Comparison of ENCODE assay signal across 11 mouse cellular contexts in genomic region chrX:56667296-56667695, GRCm38 (mm10). TPM values are rescaled to one million over a fixed set of nuclear protein-coding genes. Genes with fewer than 3 reads are reported as not detected.
DNase-seq lines count a peak whose midpoint lies in the region; ATAC-seq and TF ChIP-seq lines count a peak whose summit lies in the region.
"Had no signal": no experiment of that assay in that cellular context is flagged by ENCODE, and none has a peak within 500 bp of the region (broad histone marks: within the 10 kb centered on the region; RNA-seq: fewer than 3 reads in every experiment).

No protein-coding gene starts in this region.

- no peak overlapping the region for H3K4me2 ChIP-seq in lung, embryonic 14.5 days
- no peak overlapping the region for H3K4me2 ChIP-seq in hindbrain, embryonic 12.5 days (replicated peaks)
- H3K4me2 ChIP-seq: liver, embryonic 12.5 days; midbrain, embryonic 15.5 days had no signal

- H3K9ac ChIP-seq in lung, embryonic 14.5 days: no peak overlapping the region
- H3K9ac ChIP-seq in hindbrain, embryonic 12.5 days: no peak overlapping the region
- H3K9ac ChIP-seq: liver, embryonic 12.5 days; midbrain, embryonic 15.5 days had no signal

- H3K4me1 ChIP-seq in lung, embryonic 14.5 days (ENCODE audit: insufficient read depth): no peaks in the 10 kb centered on the region
- no peaks in the 10 kb centered on the region; the same call in 1 of the 2 replicates for H3K4me1 ChIP-seq in embryonic fibroblast, embryonic 13.5 days (ENCODE audit: control insufficient read depth, insufficient read depth, low read length)
- H3K4me1 ChIP-seq in hindbrain, embryonic 12.5 days: no peaks in the 10 kb centered on the region
- H3K4me1 ChIP-seq: liver, embryonic 12.5 days; midbrain, embryonic 15.5 days had no signal

- peak; percentile 91 for ATAC-seq in lung, embryonic 14.5 days (ENCODE audit: insufficient read depth)
- no peak for ATAC-seq in hindbrain, embryonic 12.5 days (ENCODE audit: low FRiP score)
- ATAC-seq: liver, embryonic 12.5 days; midbrain, embryonic 15.5 days had no signal

- no peaks in the 10 kb centered on the region for H3K27me3 ChIP-seq in lung, embryonic 14.5 days (ENCODE audit: insufficient read depth, low read length)
- no peaks in the 10 kb centered on the region for H3K27me3 ChIP-seq in hindbrain, embryonic 12.5 days
- H3K27me3 ChIP-seq: liver, embryonic 12.5 days; midbrain, embryonic 15.5 days had no signal

- peak overlapping the region; percentile 24; the same call in 1 of the 2 replicates for H3K27ac ChIP-seq in gastrocnemius, adult 2 months
- H3K27ac ChIP-seq in lung, embryonic 14.5 days (ENCODE audit: low read depth): peak overlapping the region; percentile 73
- H3K27ac ChIP-seq in embryonic fibroblast, embryonic 13.5 days (ENCODE audit: insufficient read depth, low read length): peak overlapping the region; percentile 43; the same call in 1 of the 2 replicates
- no peak overlapping the region for H3K27ac ChIP-seq in hindbrain, embryonic 12.5 days
- H3K27ac ChIP-seq: liver, embryonic 12.5 days; midbrain, embryonic 15.5 days had no signal

- intact Hi-C loops in gastrocnemius, adult 2 months (cut with DNase I): no loop called here

- TF ChIP-seq CTCF in gastrocnemius, adult 2 months (IDR thresholded peaks at IDR 0.05): no peak
- no peak for TF ChIP-seq CTCF in lung, embryonic 14.5 days (IDR thresholded peaks at IDR 0.05; ENCODE audit: low read depth)
- no peak for TF ChIP-seq CTCF in embryonic fibroblast, embryonic 13.5 days (IDR thresholded peaks at IDR 0.05; ENCODE audit: borderline replicate concordance, insufficient read depth, low read length)

- no peaks in the 10 kb centered on the region for H3K9me3 ChIP-seq in lung, embryonic 14.5 days (ENCODE audit: low read depth, low read length)
- H3K9me3 ChIP-seq in hindbrain, embryonic 12.5 days (replicated peaks): no peaks in the 10 kb centered on the region
- H3K9me3 ChIP-seq: liver, embryonic 12.5 days; midbrain, embryonic 15.5 days had no signal

- TF ChIP-seq POLR2A in embryonic fibroblast, embryonic 13.5 days (IDR thresholded peaks at IDR 0.05; ENCODE audit: low read depth, low read length): no peak

- no peaks in the 10 kb centered on the region for H3K36me3 ChIP-seq in lung, embryonic 14.5 days (ENCODE audit: insufficient read depth)
- no peaks in the 10 kb centered on the region for H3K36me3 ChIP-seq in hindbrain, embryonic 12.5 days
- H3K36me3 ChIP-seq: liver, embryonic 12.5 days; midbrain, embryonic 15.5 days had no signal

- H3K4me3 ChIP-seq in gastrocnemius, adult 2 months: no peak overlapping the region
- no peak overlapping the region for H3K4me3 ChIP-seq in lung, embryonic 14.5 days (ENCODE audit: low read depth, low read length)
- no peak overlapping the region for H3K4me3 ChIP-seq in embryonic fibroblast, embryonic 13.5 days (ENCODE audit: insufficient read depth, low read length)
- H3K4me3 ChIP-seq in hindbrain, embryonic 12.5 days: no peak overlapping the region
- H3K4me3 ChIP-seq: liver, embryonic 12.5 days; midbrain, embryonic 15.5 days had no signal

- 58% methylated on average over 6 of the region's 6 CpGs for WGBS in lung, embryonic 14.5 days
- WGBS in hindbrain, embryonic 12.5 days: 90% methylated on average over 6 of the region's 6 CpGs

- peak; percentile 65 for DNase-seq in gastrocnemius, adult 2 months
- DNase-seq in gastrocnemius, postnatal 25 days: no peak
- DNase-seq in lung, embryonic 14.5 days: peak; percentile 91
- no peak for DNase-seq in lung, postnatal 14 days
- peak; percentile 32 for DNase-seq in right cerebral cortex, adult 18-20 months
- no peak for DNase-seq in adrenal gland, adult 8-10 months
- DNase-seq: thymus, postnatal 4 days had no signal

RNA-seq across cellular contexts. Expression of gene Slc9a6, which starts 57.7 kb away (rescaled TPM):
- 10 to 100 TPM; 24.9 to 31.3 TPM for total RNA-seq in gastrocnemius, adult 2 months (2021)
- total RNA-seq in gastrocnemius, postnatal 25 days (2021): 10 to 100 TPM; 23.4 to 25.3 TPM
- polyA plus RNA-seq in lung, embryonic 14.5 days (2014; fragmentation: Nextera tagmentation; extraction: Ambion mirVana): 8.7 and 8.9 TPM in 2 replicates
- 19.0 and 24.2 TPM in 2 replicates for polyA plus RNA-seq in embryonic fibroblast, embryonic 13.5 days (2011; ENCODE audit: insufficient read length, low read depth, missing spikeins)
- 35.9 and 38.4 TPM in 2 replicates for polyA plus RNA-seq in hindbrain, embryonic 12.5 days (2016; fragmentation: Nextera tagmentation; extraction: Ambion mirVana)
- 10 to 100 TPM; 35.6 to 39.1 (median 37.6) TPM for total RNA-seq in adrenal gland, adult 8-10 months (2022)

Comparison
In these comparisons a context has a peak if more than half of its experiments do, and no peak if none do; other contexts are left out.
1. DNase-seq: peak in gastrocnemius, adult 2 months (single experiment), lung, embryonic 14.5 days (single experiment) and right cerebral cortex, adult 18-20 months (single experiment); none in gastrocnemius, postnatal 25 days (single experiment), lung, postnatal 14 days (single experiment) and adrenal gland, adult 8-10 months (single experiment).